Mouse (Mus musculus) left cerebral cortex, postnatal 14 days (tissue): ENCODE measurements around the gene Klc3. TPM values are rescaled to one million over a fixed set of nuclear protein-coding genes. Genes with fewer than 3 reads are reported as not detected.

Experiments used
- DNase-seq, 2 experiments: peaks; one replicate each; pipeline ENCODE4 v3.0.0; 2021 to 2022; ENCODE audit warnings: low spot score in 2 of 2, mixed read lengths in 1 of 2
- intact Hi-C: fragments of 180-260 bp; cut with DNase I; formaldehyde crosslinking; loops from one replicate; pipeline ENCODE4 v1.15.1; 2025
- long read RNA-seq, 2 experiments: library from polyadenylated mRNA; stranded (forward); transcript quantifications; one replicate each; pipeline ENCODE4 v2.0.0; 2021
- total RNA-seq, 2 experiments: library from RNA; stranded (reverse); gene quantifications; 2 replicates each; pipeline ENCODE4 v1.2.3; 2021

The Klc3 gene
- 1 to 10 TPM in 1 of 2 experiments, under 1 TPM in 1; 0.75 to 2.2 TPM for total RNA-seq
- long read RNA-seq, experiment 1, partial matches to known transcripts: 4 of 5 reads
- long read RNA-seq, experiment 1, other reads (novel, unspliced or antisense): 0 of 5 reads
- long read RNA-seq, experiment 2, partial matches to known transcripts: 0 of 2 reads
- long read RNA-seq, experiment 2, other reads (novel, unspliced or antisense): 0 of 2 reads

- no peak for DNase-seq
- intact Hi-C loops: loop anchor here (10.0 kb wide), 3 partner anchors 171 to 291 kb away; partner anchors contain the start of genes Apoc1, Apoe, Gemin7 and Zfp296
Measured at GRCm38 (mm10) chr7:19403731-19404296, at the start of gene Klc3. Klc3 (minus strand) TSS chr7:19404104.

GRCm38 (mm10) chr7:19449165-19449564, 45.3 kb upstream of the Klc3 start:
- no peak for DNase-seq
- intact Hi-C loops: no loop called here

GRCm38 (mm10) chr7:19447689-19448088, 43.8 kb upstream of the Klc3 start:
- intact Hi-C loops: no loop called here
- DNase-seq: peak in 1 of 2 experiments; percentile 48

GRCm38 (mm10) chr7:19444801-19445200, 40.9 kb upstream of the Klc3 start:
- no peak for DNase-seq
- intact Hi-C loops: no loop called here

- DNase-seq: peak; percentile 82 to 89
- intact Hi-C loops: no loop called here
Measured at GRCm38 (mm10) chr7:19443344-19443743, 39.4 kb upstream of the Klc3 start.

GRCm38 (mm10) chr7:19441448-19442091, 37.7 kb upstream of the Klc3 start:
- DNase-seq: no peak
- intact Hi-C loops: no loop called here

GRCm38 (mm10) chr7:19437048-19437447, 33.1 kb upstream of the Klc3 start:
- no peak for DNase-seq
- intact Hi-C loops: no loop called here

GRCm38 (mm10) chr7:19436276-19436675, 32.4 kb upstream of the Klc3 start:
- no peak for DNase-seq
- intact Hi-C loops: no loop called here

- no peak for DNase-seq
- intact Hi-C loops: no loop called here
Measured at GRCm38 (mm10) chr7:19432475-19432874, 28.6 kb upstream of the Klc3 start.

GRCm38 (mm10) chr7:19430402-19430801, 26.5 kb upstream of the Klc3 start:
- no peak for DNase-seq
- intact Hi-C loops: no loop called here

- intact Hi-C loops: no loop called here
- no peak for DNase-seq
Measured at GRCm38 (mm10) chr7:19429726-19430125, 25.8 kb upstream of the Klc3 start.

GRCm38 (mm10) chr7:19427999-19428650, 24.2 kb upstream of the Klc3 start:
- no peak for DNase-seq
- intact Hi-C loops: no loop called here

GRCm38 (mm10) chr7:19426888-19427287, 23.0 kb upstream of the Klc3 start:
- intact Hi-C loops: no loop called here
- DNase-seq: peak in 1 of 2 experiments; percentile 70

- DNase-seq: peak in 1 of 2 experiments; percentile 40
Measured at GRCm38 (mm10) chr7:19426349-19426748, 22.4 kb upstream of the Klc3 start.

GRCm38 (mm10) chr7:19424051-19424450, 20.1 kb upstream of the Klc3 start:
- no peak for DNase-seq
- intact Hi-C loops: no loop called here

More at GRCm38 (mm10) chr7:19426349-19426748, 22.4 kb upstream of the Klc3 start:
- intact Hi-C loops: no loop called here

- DNase-seq: no peak
- intact Hi-C loops: no loop called here
Measured at GRCm38 (mm10) chr7:19423083-19423482, 19.2 kb upstream of the Klc3 start.

GRCm38 (mm10) chr7:19420821-19421636, 17.1 kb upstream of the Klc3 start:
- DNase-seq: peak; percentile 88 to 95
- intact Hi-C loops: no loop called here

GRCm38 (mm10) chr7:19420121-19420520, 16.2 kb upstream of the Klc3 start:
- intact Hi-C loops: no loop called here

GRCm38 (mm10) chr7:19416590-19416989, 12.7 kb upstream of the Klc3 start:
- no peak for DNase-seq
- intact Hi-C loops: no loop called here

More at GRCm38 (mm10) chr7:19420121-19420520, 16.2 kb upstream of the Klc3 start:
- DNase-seq: no peak
